Mouse (Mus musculus) brain, embryonic 14.5 days (tissue): ENCODE measurements around the gene Pabpn1l.

Experiments
- CTCF ChIP-seq: fragments of 200-500 bp; IDR thresholded peaks from 2 replicates; pipeline ENCODE4 v1.5.1; 2012; ENCODE audit warnings: inconsistent platforms, mild to moderate bottlenecking, moderate library complexity, borderline replicate concordance; ENCODE audit not compliant: insufficient read depth, insufficient read length; ENCODE audit errors: extremely low read depth
- POLR2A ChIP-seq: fragments of 200-500 bp; IDR thresholded peaks from 2 replicates; pipeline ENCODE4 v1.6.1; 2012; ENCODE audit warnings: mild to moderate bottlenecking, inconsistent platforms, borderline replicate concordance; ENCODE audit not compliant: poor library complexity, insufficient read depth, insufficient read length, severe bottlenecking; ENCODE audit errors: extremely low read depth

GRCm38 (mm10) chr8:122616181-122616905 is 6.2 kb downstream of the Pabpn1l start:
- TF ChIP-seq CTCF (no peak), POLR2A (no peak)
